Mouse (Mus musculus) E14TG2a.4 (cell line): ENCODE data around the gene Galr2.

ENCODE experiments used
- H3K27me3 ChIP-seq: 2 replicates; pipeline ENCODE4 v1.6.1; 2014; ENCODE audit warnings: low read length, control low read depth; ENCODE audit not compliant: insufficient read depth
- H3K36me3 ChIP-seq: 2 replicates; pipeline ENCODE4 v1.6.1; 2014; ENCODE audit warnings: low read length, control low read depth; ENCODE audit not compliant: insufficient read depth
- H3K4me1 ChIP-seq: replicated peaks from 2 replicates; pipeline ENCODE4 v1.6.1; 2014; ENCODE audit warnings: low read depth, low read length, control low read depth
- H3K4me3 ChIP-seq: replicated peaks from 2 replicates; pipeline ENCODE4 v1.5.1; 2014; ENCODE audit warnings: mild to moderate bottlenecking, low read length
- H3K9me3 ChIP-seq: 2 replicates; pipeline ENCODE4 v1.6.1; 2014; ENCODE audit warnings: low read length, control low read depth
- CTCF ChIP-seq: conservative IDR thresholded peaks from 2 replicates; pipeline ENCODE4 v1.5.1; 2014; ENCODE audit warnings: low read length
- NANOG ChIP-seq: IDR thresholded peaks from 2 replicates; pipeline ENCODE4 v1.6.1; 2014; ENCODE audit warnings: borderline replicate concordance, low read length, mixed read lengths
- POU5F1 ChIP-seq: IDR thresholded peaks from 2 replicates; pipeline ENCODE4 v1.6.1; 2014; ENCODE audit warnings: low read length, borderline replicate concordance

Galr2 gene

DNA sequence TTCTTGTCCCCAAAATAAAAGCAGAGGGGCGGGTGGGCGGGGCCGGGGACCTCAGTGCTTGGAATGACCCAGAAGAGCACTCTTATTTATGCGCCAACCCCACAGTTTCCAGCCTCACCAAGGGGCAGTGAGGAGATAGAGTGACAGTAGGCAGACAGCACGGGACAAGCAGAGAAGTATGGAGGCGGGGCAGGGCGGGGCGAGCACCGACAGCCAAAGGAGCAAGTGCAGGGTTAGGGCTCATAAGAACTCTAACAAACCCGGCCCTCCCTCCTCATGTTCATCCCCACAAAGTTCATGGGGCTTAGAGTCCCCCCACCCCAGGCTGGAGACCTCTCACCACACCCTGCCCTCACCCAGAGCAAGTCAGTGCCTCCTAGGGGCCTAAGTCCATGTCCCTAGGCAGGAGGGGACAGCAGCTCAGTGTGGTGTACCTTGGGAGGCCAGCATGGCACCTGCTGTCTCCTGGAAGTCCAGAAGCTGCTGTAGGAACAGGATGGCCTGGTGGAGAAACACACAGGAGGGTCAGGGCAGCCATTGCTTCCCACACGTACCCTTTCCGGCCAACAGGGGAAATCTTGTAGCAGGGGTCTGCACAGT is 12.9 kb downstream of the Galr2 start:
- Histone ChIP-seq H3K27me3 (no peaks in the 10 kb centered on the region), H3K36me3 (peaks cover 43% of the 10 kb centered on the region), H3K9me3 (no peaks in the 10 kb centered on the region), H3K4me3 (no peak overlapping the region), H3K4me1 (peaks cover 48% of the 10 kb centered on the region)
- TF ChIP-seq POU5F1, result no peak
- TF ChIP-seq CTCF, result no peak
- no peak for TF ChIP-seq NANOG

DNA sequence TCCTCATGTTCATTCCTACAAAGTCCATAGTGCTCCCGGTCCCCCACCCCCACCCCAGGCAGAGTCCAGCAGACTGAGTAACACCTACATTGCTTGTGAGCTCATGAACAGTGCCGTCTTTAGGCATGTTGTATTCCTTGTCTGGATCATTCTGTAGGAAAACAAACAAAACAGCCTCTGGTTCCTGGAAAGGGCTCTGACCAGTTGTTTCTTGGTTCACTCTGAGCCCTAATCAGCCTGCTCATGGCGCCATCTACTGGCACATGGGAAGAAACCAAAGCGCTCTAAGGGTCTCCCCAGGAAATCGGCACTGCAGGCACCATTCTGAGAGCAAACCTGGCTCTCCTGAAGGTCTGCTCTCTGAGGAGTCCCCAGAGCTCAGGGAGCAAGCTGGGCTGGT is 13.6 kb downstream of the Galr2 start:
- H3K4me3 ChIP-seq, result no peak overlapping the region
- TF ChIP-seq NANOG (no peak), CTCF (peak; percentile 78)
- no peaks in the 10 kb centered on the region for H3K27me3 ChIP-seq
- peaks cover 43% of the 10 kb centered on the region for H3K4me1 ChIP-seq
- no peaks in the 10 kb centered on the region for H3K9me3 ChIP-seq
- peaks cover 38% of the 10 kb centered on the region for H3K36me3 ChIP-seq

DNA sequence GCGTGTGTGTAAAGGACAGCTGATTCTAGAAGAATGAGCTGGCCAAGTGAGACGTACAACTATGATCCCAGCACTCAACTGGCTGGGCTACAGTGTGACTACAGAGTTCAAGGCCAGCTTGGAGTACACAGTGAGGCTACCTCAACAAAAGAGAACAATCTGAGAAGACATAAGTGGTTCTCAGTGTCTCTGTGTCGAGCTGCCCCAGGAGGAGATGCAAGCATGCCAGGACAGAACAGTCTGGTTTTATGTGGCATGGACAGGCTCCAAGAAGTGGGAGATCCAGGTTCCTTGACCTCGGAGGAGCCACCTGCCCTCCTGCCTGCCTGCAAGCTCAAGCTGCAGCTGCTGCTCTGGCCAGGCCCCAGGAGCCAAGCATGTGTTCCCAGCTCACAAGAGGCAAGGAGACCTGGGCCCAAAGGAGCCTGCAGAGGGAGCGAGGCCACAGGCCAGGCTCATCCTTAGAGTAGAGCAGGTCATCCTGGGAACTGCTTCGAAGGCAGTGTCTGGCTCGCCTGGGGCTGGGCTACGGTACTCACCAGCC is 15.5 kb downstream of the Galr2 start:
- TF ChIP-seq NANOG (no peak), POU5F1 (no peak), CTCF (no peak)
- no peaks in the 10 kb centered on the region for H3K27me3 ChIP-seq
- H3K9me3 ChIP-seq, result no peaks in the 10 kb centered on the region
- H3K4me1 ChIP-seq, result peaks cover 43% of the 10 kb centered on the region
- H3K4me3 ChIP-seq, result no peak overlapping the region
- H3K36me3 ChIP-seq, result peaks cover 23% of the 10 kb centered on the region

DNA sequence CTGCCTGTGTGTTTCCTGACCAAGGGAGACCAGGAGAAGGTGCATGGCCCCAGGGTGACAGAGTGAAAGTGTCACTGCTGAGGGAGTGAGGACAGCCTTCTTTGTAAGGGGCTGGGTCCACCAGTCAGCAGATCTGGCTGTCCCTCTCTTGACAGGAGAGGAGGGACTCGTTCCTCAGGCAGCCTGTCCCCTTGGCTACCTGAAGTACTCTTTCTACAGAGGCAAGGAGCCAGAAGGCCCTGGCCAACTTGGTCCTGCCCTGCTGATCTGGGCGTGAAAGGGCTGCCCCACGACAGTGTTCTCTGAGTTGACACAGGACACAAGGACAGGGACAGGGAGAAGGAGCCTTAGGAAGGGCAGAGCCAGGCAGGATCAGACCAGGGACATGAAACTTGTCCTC is 16.3 kb downstream of the Galr2 start:
- Histone ChIP-seq H3K4me1 (peaks cover 43% of the 10 kb centered on the region), H3K36me3 (peaks cover 24% of the 10 kb centered on the region), H3K9me3 (no peaks in the 10 kb centered on the region), H3K4me3 (no peak overlapping the region), H3K27me3 (no peaks in the 10 kb centered on the region)
- TF ChIP-seq NANOG, result no peak
- no peak for TF ChIP-seq POU5F1
- TF ChIP-seq CTCF, result no peak

DNA sequence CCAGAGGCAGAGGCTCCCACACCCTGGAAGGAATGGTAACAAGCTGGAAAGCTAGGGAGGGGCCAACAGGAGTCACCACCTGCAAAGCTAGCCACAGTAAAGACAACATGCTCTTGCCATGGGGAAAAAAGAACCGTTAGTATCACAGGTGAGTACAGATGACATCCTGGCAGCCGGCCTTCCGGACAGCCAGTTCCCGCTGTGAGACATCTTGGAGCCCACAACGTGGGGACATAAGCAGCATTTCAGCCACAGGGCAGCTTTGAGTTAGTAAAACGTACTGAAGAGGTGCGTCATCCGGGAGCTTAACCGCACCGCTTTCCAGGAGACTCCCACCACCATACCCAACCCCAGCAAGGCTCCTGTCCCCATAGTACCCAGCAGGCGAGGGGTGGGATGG is 17.5 kb downstream of the Galr2 start:
- Histone ChIP-seq H3K27me3 (no peaks in the 10 kb centered on the region), H3K9me3 (no peaks in the 10 kb centered on the region)
- TF ChIP-seq NANOG, result no peak
- TF ChIP-seq CTCF, result no peak
- TF ChIP-seq POU5F1, result no peak

GRCm38 (mm10) chr11:116298621-116299020 is 17.9 kb downstream of the Galr2 start:
- H3K4me1 ChIP-seq, result peaks cover 33% of the 10 kb centered on the region
- no peaks in the 10 kb centered on the region for H3K27me3 ChIP-seq
- no peak overlapping the region for H3K4me3 ChIP-seq
- H3K36me3 ChIP-seq, result peaks cover 30% of the 10 kb centered on the region
- no peaks in the 10 kb centered on the region for H3K9me3 ChIP-seq
- TF ChIP-seq CTCF (no peak), POU5F1 (no peak), NANOG (no peak)

More for the DNA sequence above, 17.5 kb downstream of the Galr2 start:
- no peak overlapping the region for H3K4me3 ChIP-seq
- peaks cover 26% of the 10 kb centered on the region for H3K36me3 ChIP-seq
- H3K4me1 ChIP-seq, result peaks cover 36% of the 10 kb centered on the region

DNA sequence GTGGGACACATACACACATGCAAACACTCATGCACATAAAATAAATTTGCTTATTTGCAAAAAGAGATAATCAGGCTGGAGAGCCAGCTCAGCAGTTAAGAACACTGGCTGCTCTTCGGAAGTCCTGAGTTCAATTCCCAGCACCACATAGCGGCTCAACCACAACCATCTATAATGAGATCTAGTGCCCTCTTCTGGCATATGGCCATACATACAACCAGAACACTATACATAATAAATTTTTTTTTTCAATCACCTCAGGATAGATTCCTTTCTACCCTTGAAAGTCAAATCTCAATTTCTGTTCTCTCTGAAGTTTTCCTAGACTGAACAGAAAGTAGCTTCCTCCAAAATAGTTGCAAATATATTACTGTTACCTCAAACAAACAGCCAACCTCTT is 24.7 kb downstream of the Galr2 start:
- peaks cover 16% of the 10 kb centered on the region for H3K4me1 ChIP-seq
- H3K36me3 ChIP-seq, result peaks cover 22% of the 10 kb centered on the region
- no peaks in the 10 kb centered on the region for H3K9me3 ChIP-seq
- H3K27me3 ChIP-seq, result no peaks in the 10 kb centered on the region
- H3K4me3 ChIP-seq, result no peak overlapping the region
- no peak for TF ChIP-seq NANOG
- TF ChIP-seq CTCF, result no peak
- no peak for TF ChIP-seq POU5F1

DNA sequence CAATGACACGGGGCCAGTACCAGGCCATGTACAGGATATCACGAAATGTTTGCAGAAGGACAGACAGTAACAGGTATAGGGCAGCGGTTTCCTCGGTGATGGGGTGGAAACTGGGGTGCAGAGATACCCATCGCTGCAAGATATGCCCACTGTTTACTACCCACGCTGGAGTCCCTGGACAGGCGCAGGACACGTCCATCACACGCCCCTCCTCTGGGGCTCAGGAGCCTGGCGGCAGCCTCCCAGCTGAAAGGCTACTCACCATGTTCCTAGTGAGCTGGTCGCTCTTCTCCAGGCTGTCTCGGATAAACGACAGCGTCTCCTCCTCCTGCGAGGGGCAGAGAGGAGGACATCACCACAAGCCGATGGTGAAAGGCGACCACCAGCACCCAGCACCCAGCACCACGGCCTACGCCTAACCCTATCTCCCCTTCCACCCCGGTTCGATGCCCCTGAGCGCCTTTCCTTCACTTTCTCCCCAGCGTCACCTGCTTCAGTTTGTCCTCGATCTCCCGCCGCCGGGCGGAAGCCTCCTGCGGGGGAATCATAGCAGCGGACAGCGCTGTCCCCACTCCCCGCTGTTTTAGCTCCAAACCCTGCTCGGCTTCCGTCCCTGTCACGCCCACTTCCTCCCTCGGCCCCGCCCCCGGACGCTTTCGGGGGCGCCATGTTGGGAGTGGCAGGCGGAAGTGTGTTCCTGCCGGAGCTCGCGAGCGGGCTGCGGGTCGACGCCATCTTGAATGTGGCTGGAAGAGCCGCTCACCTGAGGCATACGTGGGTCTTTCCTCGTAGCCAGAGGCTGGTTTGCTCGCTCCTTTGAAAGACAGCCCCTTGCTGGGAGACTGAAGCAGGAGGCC is 25.6 kb downstream of the Galr2 start:
- H3K4me1 ChIP-seq, result peaks cover 16% of the 10 kb centered on the region
- peak overlapping the region; percentile 80 for H3K4me3 ChIP-seq
- H3K27me3 ChIP-seq, result no peaks in the 10 kb centered on the region
- peaks cover 22% of the 10 kb centered on the region for H3K36me3 ChIP-seq
- H3K9me3 ChIP-seq, result no peaks in the 10 kb centered on the region
- no peak for TF ChIP-seq NANOG
- TF ChIP-seq CTCF, result no peak
- no peak for TF ChIP-seq POU5F1
